Mouse (Mus musculus) ES-Bruce4 (cell line): Measurements from ENCODE around the gene Fgfr1op. TPM values are rescaled to one million over a fixed set of nuclear protein-coding genes. Genes with fewer than 3 reads are reported as not detected.
A peak's percentile ranks its signal among the peaks of the same experiment; 100 is the strongest.

ENCODE experiments used
- H3K27ac ChIP-seq: 2 replicates; pipeline ENCODE4 v1.5.1; 2012; ENCODE audit warnings: low read length, inconsistent platforms; ENCODE audit not compliant: insufficient read depth
- H3K27me3 ChIP-seq: 2 replicates; pipeline ENCODE4 v1.6.1; 2012; ENCODE audit warnings: mild to moderate bottlenecking, low read length, inconsistent platforms; ENCODE audit not compliant: control insufficient read depth, poor library complexity, insufficient read depth, severe bottlenecking
- H3K36me3 ChIP-seq: 2 replicates; pipeline ENCODE4 v1.6.1; 2012; ENCODE audit warnings: inconsistent platforms, mild to moderate bottlenecking, low read length, moderate library complexity; ENCODE audit not compliant: control insufficient read depth, poor library complexity, insufficient read depth, severe bottlenecking
- H3K4me1 ChIP-seq: one replicate; pipeline ENCODE4 v1.8.1; 2011; ENCODE audit warnings: low read length; ENCODE audit not compliant: control insufficient read depth, insufficient read depth
- H3K4me3 ChIP-seq: 2 replicates; pipeline ENCODE4 v1.5.1; 2011; ENCODE audit warnings: low read depth, mild to moderate bottlenecking, low read length
- H3K9ac ChIP-seq: 2 replicates; pipeline ENCODE4 v1.6.1; 2012; ENCODE audit warnings: low read depth, mild to moderate bottlenecking, inconsistent platforms; ENCODE audit not compliant: poor library complexity, severe bottlenecking
- H3K9me3 ChIP-seq: replicated peaks from 2 replicates; pipeline ENCODE4 v1.6.1; 2012; ENCODE audit warnings: mild to moderate bottlenecking, low read length, inconsistent platforms; ENCODE audit not compliant: control insufficient read depth, poor library complexity, insufficient read depth, severe bottlenecking
- CTCF ChIP-seq: IDR thresholded peaks from one replicate; pipeline ENCODE4 v1.8.1; 2011; ENCODE audit warnings: low read depth, low read length
- EP300 ChIP-seq: IDR thresholded peaks from 2 replicates; pipeline ENCODE4 v1.6.1; 2011; ENCODE audit warnings: low read depth, low read length; ENCODE audit not compliant: insufficient read depth
- POLR2A ChIP-seq: IDR thresholded peaks from one replicate; pipeline ENCODE4 v1.8.1; 2011; ENCODE audit warnings: low read length; ENCODE audit not compliant: insufficient read depth
- polyA plus RNA-seq: library from polyadenylated mRNA; stranded (reverse); fragments of >200 nt; gene quantifications from 2 replicates; pipeline ENCODE4 v1.2.4, GENCODE M21; 2011; ENCODE audit warnings: low read depth; ENCODE audit not compliant: missing spikeins, insufficient read depth, insufficient read length

Gene Fgfr1op
- polyA plus RNA-seq, 1 experiment, result 78.5 TPM

GRCm38 (mm10) chr17:8238012-8238710 is 72.9 kb downstream of the Fgfr1op start:
- H3K4me1 ChIP-seq, result peaks cover 10% of the 10 kb centered on the region

GRCm38 (mm10) chr17:8239561-8239960 is 74.3 kb downstream of the Fgfr1op start:
- TF ChIP-seq POLR2A (no peak), EP300 (0 out of 2 replicates have a peak, but pooled peaks have one; percentile 19), CTCF (no peak)
- peaks cover 9% of the 10 kb centered on the region for H3K4me1 ChIP-seq
- no peak overlapping the region for H3K4me3 ChIP-seq
- H3K9ac ChIP-seq, result no peak overlapping the region
- no peak overlapping the region for H3K27ac ChIP-seq
- H3K9me3 ChIP-seq, result no peaks in the 10 kb centered on the region
- H3K36me3 ChIP-seq, result no peaks in the 10 kb centered on the region
- no peaks in the 10 kb centered on the region for H3K27me3 ChIP-seq

More at GRCm38 (mm10) chr17:8238012-8238710, 72.9 kb downstream of the Fgfr1op start:
- H3K27ac ChIP-seq, result no peak overlapping the region
- no peaks in the 10 kb centered on the region for H3K36me3 ChIP-seq
- TF ChIP-seq POLR2A, result no peak
- no peak for TF ChIP-seq EP300
- no peak for TF ChIP-seq CTCF
- H3K9me3 ChIP-seq, result no peaks in the 10 kb centered on the region
- no peak overlapping the region for H3K9ac ChIP-seq
- H3K27me3 ChIP-seq, result no peaks in the 10 kb centered on the region
- H3K4me3 ChIP-seq, result no peak overlapping the region

GRCm38 (mm10) chr17:8240517-8240916 is 75.2 kb downstream of the Fgfr1op start:
- TF ChIP-seq EP300, result no peak
- no peak for TF ChIP-seq POLR2A
- TF ChIP-seq CTCF, result no peak
- Histone ChIP-seq H3K36me3 (no peaks in the 10 kb centered on the region), H3K4me3 (no peak overlapping the region), H3K27ac (no peak overlapping the region), H3K9ac (no peak overlapping the region), H3K9me3 (no peaks in the 10 kb centered on the region), H3K4me1 (peaks cover 9% of the 10 kb centered on the region), H3K27me3 (no peaks in the 10 kb centered on the region)

GRCm38 (mm10) chr17:8241645-8242044 is 76.3 kb downstream of the Fgfr1op start:
- Histone ChIP-seq H3K4me3 (no peak overlapping the region), H3K4me1 (peaks cover 9% of the 10 kb centered on the region), H3K9me3 (no peaks in the 10 kb centered on the region), H3K27me3 (no peaks in the 10 kb centered on the region), H3K27ac (no peak overlapping the region), H3K9ac (no peak overlapping the region), H3K36me3 (no peaks in the 10 kb centered on the region)
- no peak for TF ChIP-seq POLR2A
- no peak for TF ChIP-seq CTCF
- TF ChIP-seq EP300, result no peak

- H3K4me3 ChIP-seq, result no peak overlapping the region
- H3K27ac ChIP-seq, result no peak overlapping the region
- no peaks in the 10 kb centered on the region for H3K27me3 ChIP-seq
- TF ChIP-seq CTCF (no peak), EP300 (no peak), POLR2A (no peak)
- H3K36me3 ChIP-seq, result no peaks in the 10 kb centered on the region
- no peak overlapping the region for H3K9ac ChIP-seq
- no peaks in the 10 kb centered on the region for H3K9me3 ChIP-seq
- peaks cover 9% of the 10 kb centered on the region for H3K4me1 ChIP-seq
Observed at GRCm38 (mm10) chr17:8242186-8242585, 76.9 kb downstream of the Fgfr1op start.

- Histone ChIP-seq H3K4me1 (peaks cover 8% of the 10 kb centered on the region), H3K9me3 (no peaks in the 10 kb centered on the region)
- no peak for TF ChIP-seq CTCF
- TF ChIP-seq POLR2A, result no peak
- TF ChIP-seq EP300, result no peak
Observed at GRCm38 (mm10) chr17:8244124-8244523, 78.8 kb downstream of the Fgfr1op start.

More at GRCm38 (mm10) chr17:8244124-8244523, 78.8 kb downstream of the Fgfr1op start:
- Histone ChIP-seq H3K36me3 (no peaks in the 10 kb centered on the region), H3K27me3 (no peaks in the 10 kb centered on the region), H3K27ac (no peak overlapping the region), H3K9ac (no peak overlapping the region), H3K4me3 (no peak overlapping the region)
